Mouse (Mus musculus) small intestine, adult 2 months (tissue): ENCODE measurements around the gene Dgkg.

Experiments
- CTCF ChIP-seq: fragments of 200-500 bp; IDR thresholded peaks from 2 replicates; pipeline ENCODE4 v1.5.1; 2012; ENCODE audit warnings: low read depth, mild to moderate bottlenecking, control low read depth, inconsistent platforms, low read length, moderate library complexity, mixed read lengths; ENCODE audit not compliant: insufficient replicate concordance, insufficient read length; ENCODE audit errors: extremely low read depth
- POLR2A ChIP-seq: fragments of 200-500 bp; IDR thresholded peaks from 2 replicates; pipeline ENCODE4 v1.6.1; 2012; ENCODE audit warnings: low read depth, mild to moderate bottlenecking, control low read depth, inconsistent platforms, low read length, moderate library complexity

- TF ChIP-seq CTCF (no peak), POLR2A (no peak)
These were observed 190.6 kb downstream of the Dgkg start for GRCm38 (mm10) chr16:22466381-22466780.
